Mouse (Mus musculus) left cerebral cortex, adult 11 months (tissue): ENCODE data around the gene Sh3rf3.

Source experiments
- DNase-seq: peaks from one replicate; pipeline ENCODE4 v3.0.0; 2022; ENCODE audit warnings: low spot score

Sh3rf3 gene

DNA sequence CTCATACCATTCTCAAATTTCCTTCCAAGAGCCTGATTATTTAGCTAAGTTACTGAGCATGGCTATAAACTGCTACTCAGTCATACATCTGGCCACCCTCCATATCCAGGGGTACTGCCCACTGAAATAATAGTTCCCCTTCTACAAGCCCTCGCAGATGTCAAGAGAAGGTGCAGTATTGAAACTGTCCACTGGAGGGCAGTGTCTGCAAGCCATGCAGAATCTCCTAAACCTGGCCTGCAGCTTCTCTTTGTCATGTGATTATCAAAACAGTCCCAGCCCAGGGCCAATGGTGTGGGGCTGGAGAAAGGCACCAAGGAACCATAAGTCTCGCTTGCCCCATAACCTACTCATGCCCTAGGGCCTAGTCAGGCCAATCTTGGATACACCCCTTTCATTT, 295.9 kb downstream of the Sh3rf3 start:
- peak; percentile 64 for DNase-seq

DNA sequence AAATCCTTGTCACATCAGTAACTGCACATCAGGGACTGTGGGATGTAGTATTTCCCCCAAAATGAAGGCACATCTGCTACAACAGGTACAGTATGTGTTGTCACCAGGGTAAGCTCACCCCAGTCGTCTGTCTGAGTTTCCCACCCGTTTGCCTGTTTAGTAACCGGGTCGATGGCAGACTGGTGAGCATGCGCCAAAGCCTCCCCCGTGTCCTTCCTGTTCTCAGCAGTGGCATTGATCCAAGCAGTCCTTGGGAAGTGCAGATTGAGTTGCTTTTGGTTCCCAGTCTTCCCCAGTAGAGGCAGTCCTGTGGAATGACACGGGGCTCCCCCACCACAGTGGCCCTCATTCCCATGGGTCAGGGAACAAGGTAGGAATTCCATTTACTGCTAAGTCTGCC, 297.2 kb downstream of the Sh3rf3 start:
- no peak for DNase-seq

DNA sequence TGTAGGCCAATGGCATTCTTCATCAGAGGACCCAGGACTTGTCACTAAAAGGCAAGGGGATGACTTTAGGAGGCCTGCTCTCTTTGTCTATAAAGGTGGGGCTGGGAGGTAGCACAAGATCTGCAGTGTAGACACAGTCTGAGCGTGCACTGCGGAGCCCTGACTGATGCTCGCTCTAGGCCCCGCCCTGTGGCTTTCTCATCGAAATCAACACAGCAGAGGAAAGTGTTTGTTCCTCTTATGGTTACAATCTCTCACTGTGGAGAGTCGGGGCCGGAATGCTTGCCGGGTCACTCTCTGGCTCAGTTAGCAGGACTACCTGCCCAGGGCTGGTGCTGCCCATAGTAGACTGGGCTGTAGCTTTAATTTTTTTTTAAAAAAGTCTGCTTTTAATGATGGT, 299.6 kb downstream of the Sh3rf3 start:
- DNase-seq, result no peak

DNA sequence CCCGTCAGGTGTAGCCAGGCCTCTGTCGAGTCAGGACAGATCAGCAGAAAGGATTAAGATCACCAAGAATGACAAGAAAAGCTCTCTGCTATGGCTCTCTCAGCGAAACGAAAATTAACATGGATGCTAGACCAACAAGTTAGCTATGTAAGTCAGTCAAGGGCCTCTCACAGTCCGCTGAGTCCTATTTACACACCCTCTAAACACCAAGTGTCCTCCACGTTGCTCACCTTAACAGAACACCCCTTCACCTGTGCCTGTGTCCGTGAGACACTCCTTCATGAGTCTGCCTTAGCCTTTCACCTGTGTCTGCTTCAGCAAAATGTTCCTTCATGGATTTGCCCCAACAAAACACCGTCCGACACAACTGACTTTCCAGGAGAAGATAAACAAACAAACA, 300.2 kb downstream of the Sh3rf3 start:
- DNase-seq, result no peak

DNA sequence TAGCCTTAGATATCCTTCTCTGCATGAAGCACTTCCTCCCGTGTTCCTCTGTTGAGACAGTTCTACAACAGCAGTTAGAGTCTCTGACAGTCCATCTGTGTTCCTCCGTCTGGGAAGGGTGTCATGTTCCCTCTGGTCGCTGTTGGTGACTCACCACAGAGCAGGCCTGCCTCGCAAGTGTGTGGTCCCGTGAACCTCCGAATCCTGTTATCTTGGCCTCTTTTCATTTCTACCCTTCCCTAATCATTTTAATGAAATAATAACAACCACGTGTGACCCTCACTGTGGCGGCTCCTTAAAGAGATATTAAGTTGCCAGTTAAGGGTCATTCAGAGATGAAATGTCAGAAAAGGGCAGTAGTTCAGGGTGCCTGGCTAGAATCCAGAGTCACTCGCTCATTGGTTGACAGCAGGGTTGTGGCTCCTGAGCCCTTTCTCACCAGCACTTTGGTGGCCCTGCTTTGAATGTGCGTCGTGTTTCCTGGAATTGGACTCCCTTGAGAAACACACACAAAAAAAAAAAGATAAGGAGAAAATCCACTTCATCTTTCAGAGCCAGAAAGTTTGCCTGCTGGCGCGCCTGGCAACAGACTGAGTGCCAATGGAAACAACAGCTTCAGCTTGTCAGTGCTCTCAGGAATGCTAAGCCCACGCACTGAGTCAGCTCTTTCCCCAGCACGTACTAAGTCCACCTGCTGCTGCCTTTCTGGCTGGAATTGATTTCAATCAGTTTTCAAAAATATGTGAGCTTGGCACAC, 301.6 kb downstream of the Sh3rf3 start:
- peak; percentile 70 for DNase-seq

DNA sequence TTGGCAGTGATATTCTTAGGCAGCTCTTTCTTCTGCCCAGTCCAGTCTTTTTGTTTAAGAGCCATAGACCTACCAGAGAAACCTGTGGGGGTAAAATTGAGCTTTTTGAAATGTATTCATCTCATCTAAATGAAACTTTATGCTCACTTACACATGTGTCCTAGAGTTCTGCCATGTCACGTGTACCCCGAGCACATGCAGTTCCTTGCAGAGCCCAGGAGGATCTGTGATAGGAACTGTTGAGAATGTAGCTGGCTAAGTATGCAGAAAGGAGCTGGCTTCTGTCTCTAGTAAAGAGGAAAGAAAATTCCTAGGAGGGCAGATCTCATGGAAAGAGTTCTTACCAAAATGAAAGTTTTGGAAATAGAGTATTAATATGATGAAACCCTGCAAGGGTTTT, 302.5 kb downstream of the Sh3rf3 start:
- peak; percentile 25 for DNase-seq

DNA sequence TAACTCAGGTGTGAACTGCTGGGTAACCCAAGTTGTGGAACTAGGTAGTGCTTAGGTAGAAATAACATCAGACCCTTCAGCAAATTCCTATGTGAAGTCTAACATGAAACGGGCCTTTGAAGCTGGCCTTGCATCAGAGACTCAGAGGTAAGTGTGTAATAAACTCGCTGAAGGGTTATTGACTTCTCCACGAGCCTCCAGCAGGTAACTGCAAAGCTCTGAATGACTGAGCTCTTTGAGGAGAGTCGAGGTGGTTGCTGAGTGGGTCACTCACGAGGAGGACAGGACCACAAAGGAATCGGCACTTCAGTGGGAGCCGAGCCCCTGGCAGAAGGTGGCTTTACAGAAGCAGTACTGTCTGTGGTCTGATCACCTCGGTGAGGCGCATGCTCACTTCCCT, 303.2 kb downstream of the Sh3rf3 start:
- no peak for DNase-seq

DNA sequence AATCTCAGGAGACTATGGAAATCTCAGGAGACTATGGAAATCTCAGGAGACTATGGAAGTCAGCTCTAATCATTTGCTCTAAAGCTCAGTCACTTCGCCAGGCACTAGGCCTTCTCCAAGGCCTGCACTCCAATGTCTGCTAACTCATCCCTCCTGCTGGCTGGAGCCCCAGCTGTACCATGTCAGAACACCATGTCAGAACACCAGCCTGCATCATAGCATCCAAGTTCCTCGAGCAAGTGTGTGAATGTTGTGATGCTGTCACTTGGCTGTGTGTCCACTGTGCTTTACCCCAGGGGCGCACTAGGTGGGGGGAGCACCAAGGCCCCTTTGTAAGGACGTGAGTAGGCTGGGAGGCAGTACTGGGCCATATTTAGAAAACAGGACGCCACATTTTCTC, 304.4 kb downstream of the Sh3rf3 start:
- no peak for DNase-seq

DNA sequence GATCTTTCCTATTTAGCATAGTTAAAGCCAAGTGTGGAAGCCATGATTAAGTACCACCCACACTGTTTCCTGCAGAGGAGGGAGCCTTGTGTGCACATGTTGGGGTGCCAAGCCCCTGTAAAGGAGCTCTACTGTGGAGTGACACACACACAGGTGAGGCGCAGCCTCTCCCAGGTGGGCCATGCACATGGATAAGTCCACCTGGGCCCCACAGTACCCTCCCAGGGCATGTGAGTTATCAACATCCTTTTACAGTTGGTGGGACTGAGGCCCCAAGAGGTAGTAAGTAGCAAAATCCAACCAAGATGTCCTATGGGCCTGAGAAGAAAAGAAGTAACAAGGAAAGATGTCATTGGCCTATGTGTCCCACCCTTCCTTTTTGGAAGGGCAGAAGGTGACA, 305.8 kb downstream of the Sh3rf3 start:
- no peak for DNase-seq

DNA sequence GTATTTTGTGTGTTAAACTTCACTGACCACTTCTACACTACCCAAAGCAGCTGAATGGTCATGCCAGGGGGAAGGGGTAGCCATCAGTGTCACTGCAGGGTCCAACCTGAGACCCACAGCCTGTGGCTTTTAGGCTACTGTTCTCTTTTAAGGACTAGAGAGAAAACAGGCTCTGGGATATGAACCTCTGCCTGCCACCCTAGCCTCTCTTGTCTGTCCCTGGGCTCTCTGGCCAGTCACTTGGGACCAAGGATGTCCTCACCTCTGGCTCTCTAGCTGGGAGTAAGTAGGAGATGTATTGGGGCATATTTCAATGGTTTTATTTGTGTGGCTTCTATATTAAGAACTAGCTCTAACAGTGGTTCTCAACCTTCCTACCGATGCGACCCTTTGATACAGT, 306.7 kb downstream of the Sh3rf3 start:
- DNase-seq, result no peak

DNA sequence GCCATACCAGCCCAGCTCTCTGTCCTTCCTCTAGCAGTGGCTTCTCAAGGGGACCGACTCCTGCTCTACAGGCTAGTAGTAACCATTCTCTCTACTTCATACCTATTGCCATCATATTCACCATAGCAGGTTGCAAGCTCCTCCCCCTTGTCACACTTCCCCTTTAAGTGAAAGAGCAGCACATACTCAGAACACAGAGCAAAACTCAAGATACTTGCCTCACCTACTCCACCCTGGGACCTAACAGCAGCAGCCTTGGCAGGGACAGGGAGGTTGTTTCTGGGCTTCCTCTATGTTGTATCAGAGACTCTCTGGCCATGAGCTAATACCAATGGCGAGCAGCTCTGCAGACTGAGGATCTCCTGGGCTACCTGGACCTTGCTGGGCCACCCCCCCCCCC, 312.3 kb downstream of the Sh3rf3 start:
- DNase-seq, result no peak

DNA sequence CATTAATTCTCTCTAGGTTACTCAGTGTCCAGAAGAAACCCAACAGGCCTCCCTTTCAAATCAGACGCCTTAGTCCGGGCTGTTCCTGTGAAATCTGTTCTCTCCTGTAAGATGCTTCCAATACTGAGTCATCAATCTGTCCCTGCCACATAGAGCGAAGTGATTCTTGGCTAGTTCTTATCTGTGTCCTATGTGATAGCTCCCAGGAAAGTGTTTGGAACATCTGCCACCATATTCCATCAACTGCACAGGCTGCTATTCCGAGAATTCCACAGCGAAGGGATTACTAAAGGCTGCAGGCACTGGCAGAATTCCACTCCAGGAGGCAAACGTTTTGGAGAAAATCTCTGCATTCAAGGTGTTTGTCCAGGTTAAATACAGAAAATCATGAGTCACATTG, 314.5 kb downstream of the Sh3rf3 start:
- DNase-seq, result peak; percentile 47

DNA sequence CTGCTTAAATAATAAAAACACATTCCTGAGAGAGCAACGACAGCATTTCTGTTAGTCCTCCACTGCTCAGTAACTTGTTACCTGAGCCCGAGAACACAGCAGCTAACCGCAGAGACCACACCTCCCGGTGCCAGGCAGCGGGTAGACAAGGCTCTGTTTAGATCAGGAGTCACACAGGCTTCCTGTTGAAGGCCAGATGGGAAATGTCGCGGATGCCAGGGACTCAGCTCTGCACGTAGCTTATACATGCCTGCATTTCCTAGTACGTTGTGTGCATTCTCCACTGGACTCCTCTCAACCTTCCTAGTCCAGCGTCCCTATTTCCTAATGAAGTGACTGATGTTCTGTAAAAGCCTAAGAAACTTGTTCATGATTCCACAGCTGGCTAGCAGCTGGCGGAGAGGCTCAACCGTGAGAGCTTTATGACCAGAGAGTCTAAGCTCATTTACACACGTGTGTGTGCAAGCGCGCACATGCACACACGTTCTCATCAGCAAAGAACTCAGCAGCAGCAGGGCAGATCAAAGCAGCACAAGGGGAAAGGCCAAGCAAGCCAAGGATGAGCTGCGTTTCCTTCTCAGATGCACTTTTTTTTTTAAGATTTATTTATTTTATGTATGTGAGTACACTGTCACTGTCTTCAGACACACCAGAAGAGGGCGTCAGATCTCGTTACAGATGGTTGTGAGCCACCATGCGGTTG, 318.9 kb downstream of the Sh3rf3 start:
- DNase-seq, result no peak

DNA sequence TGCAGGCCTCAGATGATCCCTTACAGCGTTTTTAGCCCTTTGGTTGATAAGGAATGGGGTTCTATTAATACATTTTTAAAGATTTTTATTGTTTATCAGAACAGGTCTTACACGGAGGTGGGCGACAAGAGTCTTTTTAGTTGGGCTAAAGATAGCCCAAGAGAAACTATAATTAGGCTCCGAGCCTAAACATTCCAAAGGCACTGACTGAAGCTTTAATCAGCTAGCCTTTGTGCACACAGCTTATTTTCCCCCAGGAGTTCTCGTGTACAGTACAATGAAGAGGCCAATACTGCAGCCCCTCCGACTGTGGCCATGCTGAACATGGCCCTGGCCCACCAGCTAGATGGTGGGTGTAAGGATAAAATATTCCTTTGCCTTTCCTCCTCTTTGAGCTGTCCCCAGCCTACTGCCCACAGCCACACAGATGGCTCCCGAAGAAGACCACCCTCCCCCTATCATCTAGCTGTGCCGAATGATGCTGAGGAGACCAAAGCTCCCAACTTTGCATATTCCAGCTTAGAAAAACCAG, 320.4 kb downstream of the Sh3rf3 start:
- DNase-seq, result no peak

DNA sequence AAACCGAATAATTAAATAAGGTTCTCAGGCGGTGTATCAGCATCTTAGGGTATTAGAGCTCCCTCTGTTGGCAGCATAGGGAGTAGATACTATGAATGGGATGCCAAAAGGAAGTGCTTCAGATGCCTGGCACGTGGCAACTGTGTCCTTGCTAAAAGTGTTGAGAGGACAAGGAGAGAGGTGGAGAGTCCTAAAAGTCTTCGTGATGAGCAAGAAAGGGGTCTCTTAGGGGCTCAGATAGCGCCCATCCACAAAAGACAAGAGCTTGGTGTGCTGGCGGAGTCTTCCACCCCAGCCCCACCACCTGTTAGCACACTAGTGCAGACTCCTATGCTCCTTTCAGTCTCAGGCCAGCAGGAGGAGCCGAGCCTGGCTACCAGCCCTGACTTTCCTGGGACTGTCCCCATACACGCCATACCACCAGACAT, 336.8 kb downstream of the Sh3rf3 start:
- peak; percentile 39 for DNase-seq

DNA sequence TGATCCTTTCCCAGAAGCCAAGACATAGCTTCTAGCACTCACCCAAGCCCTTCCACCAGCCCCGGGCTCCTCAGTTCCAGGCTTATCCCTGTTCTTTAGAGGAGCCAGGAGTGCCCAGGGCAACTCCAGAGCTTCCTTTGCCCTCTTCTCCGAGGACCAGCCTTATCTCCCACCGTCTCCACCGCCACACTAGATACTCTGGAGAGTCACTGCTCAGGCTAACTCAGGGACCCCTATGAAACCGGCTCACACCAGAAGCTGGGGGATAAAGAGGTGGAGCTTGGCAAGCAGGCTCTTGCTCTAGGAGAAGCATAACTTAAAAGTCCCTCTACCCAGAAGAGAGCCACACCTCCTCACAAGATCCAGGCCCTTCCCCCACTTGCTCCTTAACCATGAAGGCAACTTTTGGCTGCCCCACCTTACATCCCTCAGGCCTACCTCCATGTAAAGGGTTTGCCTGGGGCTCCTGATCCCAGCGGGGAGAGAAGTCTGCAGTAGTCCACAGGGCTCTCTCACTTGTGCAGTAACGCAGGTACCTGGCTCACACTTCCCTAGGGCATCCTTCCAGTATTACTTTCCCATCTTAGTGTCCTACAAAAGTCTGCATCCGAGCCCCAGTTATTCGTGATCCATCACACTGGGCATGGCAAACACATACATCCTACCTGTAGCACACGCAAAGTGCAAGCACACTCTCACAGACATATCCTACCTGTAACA, 337.9 kb downstream of the Sh3rf3 start:
- no peak for DNase-seq

DNA sequence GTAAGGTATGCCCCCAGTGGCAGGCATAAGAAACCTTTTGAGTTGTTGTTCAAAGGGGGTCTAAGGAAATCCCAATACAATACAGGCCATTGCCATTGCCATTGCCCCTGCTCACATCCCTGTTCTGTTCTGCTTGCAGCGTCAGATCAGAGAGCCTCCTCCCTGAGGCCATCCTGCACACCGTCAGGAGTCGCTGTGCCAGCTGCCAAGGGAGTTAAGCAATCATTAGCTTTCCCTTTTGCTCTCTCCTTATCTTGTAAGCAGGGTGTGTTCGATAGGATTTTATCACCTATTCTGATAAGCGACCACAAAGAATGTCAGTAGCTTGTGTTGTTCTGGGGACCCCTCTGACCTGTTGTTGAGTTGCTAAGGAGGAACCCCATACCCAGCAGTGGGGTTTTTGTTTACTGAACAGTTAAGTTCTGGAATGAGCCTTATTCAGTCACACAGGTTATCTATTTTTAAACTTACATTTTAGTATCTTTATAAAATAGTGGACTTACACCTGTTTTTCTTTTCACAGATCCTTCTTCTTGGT, 339.5 kb downstream of the Sh3rf3 start:
- DNase-seq, result no peak

DNA sequence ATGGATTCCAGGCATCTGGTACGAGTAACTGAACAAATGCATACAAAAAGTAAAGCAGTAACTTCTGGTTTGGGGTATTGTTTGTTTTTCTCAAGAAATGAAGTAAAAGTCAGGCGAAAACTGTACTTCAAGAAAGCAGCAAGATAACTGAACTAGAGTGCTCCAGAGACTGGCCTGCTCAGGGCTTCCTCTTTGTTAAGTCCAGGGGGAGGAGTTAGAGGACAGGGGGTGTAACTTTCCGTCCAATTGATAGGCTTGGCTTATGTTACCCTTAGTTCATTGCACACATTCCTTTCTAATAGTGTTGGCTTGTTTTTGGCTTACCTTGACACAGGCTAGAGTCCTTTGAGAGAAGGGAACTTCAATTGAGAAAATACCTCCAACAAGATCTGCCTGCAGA, 345.5 kb downstream of the Sh3rf3 start:
- DNase-seq, result no peak

DNA sequence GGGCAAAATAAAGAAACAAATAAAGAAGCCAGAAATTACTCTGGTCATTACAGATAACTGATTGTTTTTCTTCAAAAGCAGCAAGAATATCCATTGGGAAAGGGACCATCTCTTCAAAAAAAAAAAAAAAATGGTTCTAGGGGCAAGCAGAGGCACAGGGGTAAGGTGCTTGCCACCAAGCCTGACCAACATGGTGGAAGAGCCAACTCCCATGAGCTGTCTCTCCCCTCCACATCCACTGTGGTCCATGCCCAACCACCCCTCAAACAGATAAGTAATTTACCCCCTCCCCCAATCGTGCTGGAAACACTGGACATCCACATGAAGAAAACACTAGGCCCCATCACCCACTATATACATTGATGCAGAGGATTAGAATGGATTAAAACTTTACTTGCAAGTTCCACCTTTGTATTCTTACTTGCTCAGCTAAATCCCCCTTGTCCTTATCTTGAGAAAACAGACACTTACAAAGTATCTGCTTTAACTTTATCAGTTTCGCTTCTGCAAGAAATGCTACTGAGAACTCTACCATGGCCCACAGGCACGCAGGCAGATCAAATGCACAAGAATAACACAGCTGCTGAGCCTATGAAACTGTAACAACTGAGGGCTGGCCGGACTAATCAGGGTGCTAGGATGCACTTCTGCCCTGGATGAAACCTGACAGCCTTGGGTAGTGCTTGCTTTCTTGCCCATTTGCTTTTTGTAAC, 349.2 kb downstream of the Sh3rf3 start:
- DNase-seq, result no peak

DNA sequence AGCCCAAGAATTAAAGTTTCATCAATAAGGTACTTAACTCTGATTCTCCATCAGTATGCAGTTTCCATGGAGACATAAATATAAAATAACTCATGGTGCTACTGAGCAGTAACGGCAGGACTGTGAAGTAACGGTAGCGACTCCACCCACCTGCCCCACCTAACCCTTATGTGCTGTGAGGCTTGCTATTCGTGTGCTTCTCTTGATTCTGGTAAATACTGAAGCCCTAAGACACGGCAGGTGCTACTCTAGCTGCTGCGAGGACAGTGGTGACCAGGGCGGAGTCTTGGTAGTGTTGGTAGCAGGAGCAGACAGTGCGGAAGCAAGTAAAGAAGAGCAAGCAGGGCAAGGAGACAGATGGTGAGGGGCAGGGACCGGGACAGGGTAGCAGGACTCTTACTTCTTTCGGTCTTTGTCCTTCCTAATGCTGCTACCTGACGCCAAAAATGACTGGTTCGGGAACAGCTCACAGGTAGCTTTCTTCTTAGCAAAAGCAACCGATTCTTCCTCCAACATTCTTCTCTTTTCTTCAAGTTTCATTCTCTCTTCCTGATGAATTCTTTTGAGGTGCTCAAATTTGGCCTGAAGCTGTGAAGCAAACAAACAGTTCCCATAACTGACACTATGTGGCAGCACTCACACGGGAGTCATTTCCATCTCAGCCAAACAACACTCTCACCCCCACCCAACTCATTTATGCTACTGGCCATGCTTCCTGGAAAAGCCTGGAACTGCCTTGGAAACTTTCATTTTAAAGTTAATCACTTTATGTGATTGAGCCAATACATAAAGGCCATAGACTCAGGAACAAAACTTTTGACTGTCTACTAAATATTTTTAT, 353.2 kb downstream of the Sh3rf3 start:
- DNase-seq, result peak; percentile 42

DNA sequence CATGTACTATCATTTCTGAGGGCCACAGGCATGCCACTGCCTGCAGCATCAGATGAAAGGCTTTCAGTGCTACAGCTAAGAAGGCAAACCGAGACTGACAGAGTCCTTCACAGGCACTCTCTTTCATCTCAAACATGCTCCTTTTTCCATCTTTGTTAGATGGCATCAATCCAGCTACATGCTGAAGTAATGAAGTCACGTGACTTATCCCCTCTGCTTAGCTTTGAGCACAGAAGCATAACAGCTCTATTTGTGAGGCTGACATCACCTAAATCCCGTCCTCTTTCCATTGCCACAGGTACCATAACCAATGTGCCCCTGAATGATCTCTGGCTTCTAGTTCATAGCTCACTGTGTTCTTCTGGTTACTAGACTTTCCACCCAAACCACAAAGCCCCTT, 357.9 kb downstream of the Sh3rf3 start:
- DNase-seq, result no peak
